Mouse (Mus musculus) gastrocnemius, adult 18-20 months (tissue): Measurements from ENCODE around the gene Vmn2r78. TPM values are rescaled to one million over a fixed set of nuclear protein-coding genes. Genes with fewer than 3 reads are reported as not detected.
"Not testable (repeated sequence)": the region's sequence is repeated elsewhere in the genome, so short reads cannot be mapped to it uniquely, and the experiment has no call there.

ENCODE experiments used
- DNase-seq: peaks from one replicate; pipeline ENCODE4 v3.0.0; 2021; ENCODE audit warnings: low spot score
- long read RNA-seq, 2 experiments: library from polyadenylated mRNA; stranded (forward); transcript quantifications; one replicate each; pipeline ENCODE4 v2.0.0; 2021
- total RNA-seq, 2 experiments: library from RNA; stranded (reverse); gene quantifications; 2 replicates each; pipeline ENCODE4 v1.2.3; 2021

Vmn2r78 gene
- total RNA-seq, result not detected
- long read RNA-seq, experiment 1, result 0 reads
- long read RNA-seq, experiment 2, result 0 reads

DNA sequence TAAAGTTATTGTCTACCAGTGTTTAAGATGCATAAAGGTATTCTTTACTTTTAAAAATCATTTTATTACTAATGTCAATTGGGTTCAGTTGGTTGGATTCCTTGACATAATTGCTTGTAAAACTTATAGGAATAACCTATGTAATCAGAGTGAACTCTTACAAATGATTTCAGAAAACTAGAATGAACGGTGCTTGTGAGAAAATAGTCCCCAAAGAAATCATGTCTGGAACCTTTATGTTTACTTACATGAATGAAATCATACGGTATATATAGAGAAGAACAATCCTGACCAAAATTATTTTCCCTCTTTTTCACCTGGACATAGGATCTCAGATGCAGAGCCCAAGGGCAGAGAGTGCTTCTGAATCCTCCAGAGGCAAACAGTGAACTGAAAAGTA is at the start of gene Vmn2r78:
Vmn2r78 (plus strand) TSS at position 301 of the 400 bp plus-strand sequence.
- DNase-seq, result not testable (repeated sequence)

GRCm38 (mm10) chr7:86889470-86890469 is 25.1 kb upstream of the Vmn2r78 start:
- DNase-seq, result no peak

DNA sequence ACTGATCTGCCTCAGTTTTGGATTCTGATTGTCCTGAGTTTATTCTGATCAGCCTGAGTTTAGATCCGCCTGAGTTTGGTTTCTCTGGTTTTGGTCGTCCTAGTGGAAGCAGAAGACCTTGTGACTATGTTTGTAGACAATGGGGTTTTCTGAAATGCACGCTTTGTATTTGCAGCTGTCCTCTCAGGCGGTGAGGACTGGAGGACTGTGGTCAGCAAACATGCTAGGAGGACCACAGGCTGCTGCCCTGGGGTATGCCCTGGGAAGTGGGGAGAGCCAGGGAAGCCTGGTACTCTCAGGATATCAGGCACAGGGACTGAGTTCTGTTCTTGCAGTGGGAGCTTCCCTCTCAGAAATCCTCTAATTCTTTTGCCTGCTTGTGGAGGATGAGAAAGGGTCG is 22.4 kb downstream of the Vmn2r78 start:
- DNase-seq, result no peak

DNA sequence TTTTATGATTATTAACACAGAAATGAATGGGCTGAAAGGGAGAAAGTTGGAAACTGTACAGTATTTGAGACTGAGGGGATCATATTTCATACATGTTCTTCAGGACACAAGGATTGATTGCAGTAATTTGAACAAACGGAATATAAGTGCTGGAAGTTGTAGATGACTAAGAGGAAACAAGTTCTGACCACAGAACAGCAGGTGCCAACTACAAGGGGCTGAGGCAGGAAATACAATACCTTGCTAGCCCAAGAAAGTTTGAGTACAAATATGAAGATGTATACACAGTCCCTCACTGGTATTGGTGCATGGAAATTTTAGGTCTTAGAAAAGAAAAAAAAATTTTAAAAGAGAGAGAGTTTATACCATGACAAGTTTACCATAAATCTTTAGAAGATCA is 79.8 kb downstream of the Vmn2r78 start:
- DNase-seq, result no peak

DNA sequence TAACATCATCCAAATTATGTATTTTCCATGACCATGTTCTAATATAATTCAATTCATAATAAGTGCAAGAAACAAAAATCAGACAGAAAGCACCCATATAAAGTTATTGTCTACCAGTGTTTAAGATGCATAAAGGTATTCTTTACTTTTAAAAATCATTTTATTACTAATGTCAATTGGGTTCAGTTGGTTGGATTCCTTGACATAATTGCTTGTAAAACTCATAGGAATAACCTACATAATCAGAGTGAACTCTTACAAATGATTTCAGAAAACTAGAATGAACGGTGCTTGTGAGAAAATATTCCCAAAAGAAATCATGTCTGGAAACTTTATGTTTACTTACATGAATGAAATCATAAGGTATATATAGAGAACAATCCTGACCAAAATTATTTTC is 80.9 kb downstream of the Vmn2r78 start, which contains the start of gene Vmn2r79:
Vmn2r79 (plus strand) TSS at position 301 of the 400 bp plus-strand sequence.
- not testable (repeated sequence) for DNase-seq

Other genes starting within 250 kb of the Vmn2r78 start
- not detected for gene Olfr292, start 226.8 kb upstream of the Vmn2r78 start, total RNA-seq
- gene Folh1, start 139.2 kb upstream of the Vmn2r78 start, total RNA-seq, result under 1 TPM; 0.14 to 0.38 TPM
- not detected for gene Vmn2r77, start 120.1 kb upstream of the Vmn2r78 start, total RNA-seq
- gene Vmn2r79, start 81.0 kb downstream of the Vmn2r78 start, total RNA-seq, result not detected